Mouse (Mus musculus) stomach, adult 2 months (tissue): ENCODE data around the gene Ints5. TPM values are rescaled to one million over a fixed set of nuclear protein-coding genes. Genes with fewer than 3 reads are reported as not detected.

Source experiments
- polyA plus RNA-seq: library from polyadenylated mRNA; depleted of rRNA; stranded (reverse); fragments of >200 nt; gene quantifications from 2 replicates; pipeline ENCODE4 v1.2.3, GENCODE M21; 2012; rRNA removed

The Ints5 gene
- polyA plus RNA-seq: 12.8 and 15.7 TPM in 2 replicates

DNA sequence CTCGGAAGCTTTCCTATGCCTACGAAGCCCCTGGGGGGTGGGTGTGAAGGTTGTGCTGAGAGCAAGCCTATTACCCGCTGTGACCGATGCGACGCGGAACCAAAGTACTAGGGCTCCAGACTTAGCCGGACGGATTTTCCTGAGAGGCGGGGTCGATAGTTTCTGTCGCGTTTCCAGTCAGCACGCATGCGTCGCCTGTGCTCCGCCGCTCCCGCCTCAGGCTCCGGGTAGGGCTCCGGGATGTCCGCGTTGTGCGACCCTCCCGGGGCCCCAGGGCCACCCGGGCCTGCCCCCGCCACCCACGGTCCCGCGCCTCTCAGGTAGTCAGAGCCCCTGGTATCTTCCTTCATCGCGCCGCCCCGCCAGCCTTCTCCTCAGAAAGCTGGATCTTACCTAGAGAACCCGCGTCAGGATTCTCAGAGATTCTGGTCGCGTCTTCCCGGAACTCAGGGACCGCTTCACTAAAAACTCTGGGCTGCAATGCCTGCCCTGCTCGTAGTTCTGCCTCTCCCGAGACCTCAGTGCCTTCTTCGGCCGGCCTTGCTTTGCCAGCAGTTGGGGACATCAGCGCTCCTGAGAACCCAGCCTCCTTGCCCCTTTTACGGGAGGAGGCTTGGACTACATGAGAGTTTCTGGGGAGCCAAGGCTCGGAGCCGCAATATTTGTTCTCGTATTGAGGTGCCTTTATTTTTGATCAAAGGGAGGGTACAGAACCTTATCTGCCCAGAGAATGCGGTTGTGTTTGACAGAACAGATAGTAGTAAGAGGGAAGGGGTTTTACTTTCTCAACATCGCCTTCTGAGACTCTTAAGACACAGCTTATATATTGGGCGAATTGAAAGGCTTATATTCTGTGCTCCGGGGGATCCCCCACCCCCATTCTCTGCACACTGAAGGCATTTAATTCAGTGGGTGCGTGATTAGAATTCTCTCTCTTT lies at the start of gene Ints5:
Gene Ints5 (plus strand): TSS at position 177 of the 938 bp plus-strand sequence.

DNA sequence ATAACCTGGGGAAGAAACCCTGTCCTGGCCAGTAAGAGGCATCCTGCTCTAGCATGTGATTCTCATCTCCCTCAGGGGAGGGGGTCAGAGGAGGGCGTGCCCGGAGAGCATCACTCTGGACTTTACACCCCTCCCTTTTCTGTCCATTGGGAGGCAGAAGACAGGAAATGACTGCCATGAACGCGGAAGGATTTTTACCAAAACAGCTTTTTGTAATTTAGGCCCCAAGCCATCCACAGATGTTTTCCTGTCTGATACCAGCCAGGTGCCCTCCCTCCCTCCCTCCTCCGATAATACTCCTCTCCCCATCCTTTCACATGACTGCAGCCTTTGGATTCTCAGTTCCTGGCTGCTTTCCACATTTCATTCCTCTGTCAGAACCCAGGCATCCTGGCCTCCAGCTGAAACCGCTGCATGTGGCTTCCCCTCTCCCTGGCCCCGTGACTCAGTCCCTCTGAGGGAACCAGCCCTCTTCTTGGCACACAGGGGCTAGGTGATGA lies 42.4 kb upstream of the Ints5 start, which contains the start of gene Lrrn4cl:
Gene Lrrn4cl (plus strand): TSS at position 367 of the 500 bp plus-strand sequence.

DNA sequence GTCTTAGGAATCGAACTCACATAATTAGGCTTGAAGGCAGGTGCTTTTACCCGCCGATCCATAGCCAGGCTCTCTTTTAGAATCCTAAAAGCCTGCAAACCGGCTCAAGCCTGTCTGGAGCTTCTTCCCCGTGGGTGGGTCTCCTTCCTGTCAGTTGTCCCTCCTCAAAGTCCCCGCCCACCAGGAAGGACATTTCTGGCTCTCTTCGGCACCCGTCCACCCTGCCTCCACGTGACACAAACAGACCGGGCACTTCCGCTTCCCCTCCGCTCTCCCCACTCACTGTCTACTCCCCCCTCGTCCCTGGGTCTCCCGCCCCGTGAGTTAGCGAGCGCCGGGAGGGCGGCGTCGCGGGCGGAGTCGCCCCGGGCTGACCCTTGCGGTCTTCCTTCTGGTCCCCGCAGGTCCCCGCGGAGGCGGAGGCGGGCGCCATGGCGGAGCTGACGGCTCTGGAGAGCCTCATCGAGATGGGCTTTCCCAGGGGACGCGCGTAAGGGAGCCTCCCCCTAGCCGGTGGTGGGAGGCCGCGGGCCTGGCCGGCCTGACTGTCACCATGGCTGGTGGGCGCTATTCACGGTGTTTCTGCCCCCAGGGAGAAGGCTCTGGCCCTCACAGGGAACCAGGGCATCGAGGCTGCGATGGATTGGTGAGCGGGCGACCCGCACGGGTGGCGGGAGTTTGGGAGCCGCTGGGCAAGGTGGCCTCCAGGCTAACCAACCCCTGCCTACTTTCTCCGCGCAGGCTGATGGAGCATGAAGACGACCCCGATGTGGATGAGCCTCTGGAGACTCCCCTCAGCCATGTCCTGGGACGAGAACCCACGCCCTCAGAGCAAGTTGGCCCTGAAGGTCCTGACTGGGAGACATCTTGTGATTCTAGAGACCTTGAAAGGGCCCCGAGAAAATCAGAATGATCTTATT lies 21.3 kb upstream of the Ints5 start, which contains the start of gene Ubxn1:
Gene Ubxn1 (plus strand): TSS at position 230 of the 920 bp plus-strand sequence.

DNA sequence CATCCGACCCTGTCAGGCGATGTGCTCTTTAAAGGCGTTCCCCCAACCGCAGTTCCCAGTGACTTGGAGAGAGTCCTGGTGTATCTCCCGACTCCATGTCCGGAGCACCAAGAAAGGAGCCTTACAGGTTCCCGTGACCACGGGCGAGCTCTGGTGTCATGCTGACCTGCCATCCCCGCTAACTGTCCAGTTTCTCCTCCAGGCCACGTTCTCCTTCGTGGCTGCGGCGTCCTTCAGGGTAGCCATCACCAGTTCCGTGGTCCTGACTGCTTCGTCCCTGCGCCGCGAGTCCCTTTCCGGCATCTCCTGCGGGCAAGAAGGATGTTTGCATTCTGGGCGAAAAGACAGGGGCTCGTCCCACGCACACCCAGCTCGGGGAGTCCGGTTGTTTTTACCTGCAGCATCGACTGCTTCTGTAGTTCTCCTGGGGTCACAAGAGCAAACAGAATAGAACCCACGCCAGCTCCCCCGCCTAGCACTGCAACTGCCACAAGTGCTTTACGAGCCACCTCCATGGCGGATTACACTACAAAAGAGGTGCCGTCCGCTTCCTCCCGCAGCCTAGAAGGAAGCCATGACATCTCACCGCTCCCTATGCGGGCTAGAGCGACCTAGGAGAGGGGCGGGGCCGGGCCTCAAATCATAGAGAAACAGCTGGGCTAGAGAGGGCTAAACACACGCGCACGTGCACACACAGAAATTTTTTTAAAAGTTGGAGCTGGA lies 12.3 kb upstream of the Ints5 start, which contains the start of gene Uqcc3:
Gene Uqcc3 (minus strand): TSS at position 613 of the 723 bp plus-strand sequence.

DNA sequence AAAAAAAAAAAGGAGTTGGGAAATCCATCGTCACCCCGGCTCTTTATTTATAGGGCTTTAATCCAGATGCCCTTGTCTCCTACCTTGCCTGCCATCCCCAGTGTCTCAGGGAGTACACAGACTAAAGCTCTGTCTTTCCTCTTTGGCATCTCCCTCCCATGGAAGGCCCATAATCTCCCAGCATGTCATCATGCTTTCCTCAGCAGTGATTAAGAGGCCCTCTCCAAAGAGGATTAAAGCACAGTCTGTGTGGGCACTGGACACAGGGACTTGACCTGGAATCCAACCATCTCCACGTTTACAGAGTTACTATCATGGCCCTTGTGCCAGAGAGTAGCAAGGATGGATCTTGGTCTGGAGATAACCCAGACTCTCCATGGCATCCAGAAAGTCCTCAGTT lies 9.2 kb upstream of the Ints5 start, which contains the start of the genes Lbhd1 and Gm49403:
Gene Lbhd1 (plus strand): TSS at position 117 of the 400 bp plus-strand sequence.
Gene Gm49403 (plus strand): TSS at position 315 of the 400 bp plus-strand sequence.

DNA sequence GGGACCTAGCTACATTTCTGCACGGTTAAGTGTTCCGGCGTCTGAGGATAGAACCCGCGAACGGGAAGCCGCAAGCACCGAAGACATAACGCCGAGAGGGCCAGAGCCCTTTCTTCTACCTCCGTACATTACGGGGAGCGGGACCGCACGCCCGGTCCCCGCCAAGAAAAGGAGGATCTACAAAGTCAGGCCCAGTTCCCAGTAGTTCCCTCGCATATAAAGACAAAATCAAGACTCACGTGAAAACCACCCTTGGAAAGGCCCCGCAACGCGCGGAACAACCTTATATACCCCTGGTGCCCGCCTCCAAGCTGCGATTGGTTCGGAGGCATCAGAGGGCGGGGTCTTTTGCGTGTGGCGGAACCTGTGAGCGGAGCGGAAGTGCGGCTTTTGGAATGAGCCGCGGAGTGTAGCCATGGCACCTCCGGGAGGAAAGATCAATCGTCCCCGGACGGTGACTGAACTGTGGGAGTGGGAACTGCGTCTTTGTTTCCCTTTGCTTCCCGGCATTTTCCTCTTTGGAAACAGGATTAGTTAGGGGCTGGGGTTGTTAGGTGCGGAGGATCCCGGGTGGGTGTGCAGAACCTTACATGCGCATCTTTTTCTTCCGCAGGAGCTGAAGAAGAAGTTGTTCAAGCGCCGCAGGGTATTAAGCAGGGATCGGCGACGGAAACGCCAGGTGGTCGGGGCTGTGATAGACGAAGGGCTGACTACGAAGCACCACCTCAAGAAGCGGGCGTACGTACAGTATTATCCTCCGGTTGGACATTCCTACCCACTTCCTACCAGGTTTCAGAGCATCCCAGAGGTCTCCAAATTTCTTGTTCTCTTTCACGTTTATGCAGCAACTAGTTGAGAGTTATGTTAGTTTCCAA lies 4.1 kb upstream of the Ints5 start, which contains the start of the genes 1810009A15Rik and Gm49416:
Gene 1810009A15Rik (plus strand): TSS at position 343 of the 875 bp plus-strand sequence.
Gene Gm49416 (plus strand): TSS at position 416 of the 875 bp plus-strand sequence.

DNA sequence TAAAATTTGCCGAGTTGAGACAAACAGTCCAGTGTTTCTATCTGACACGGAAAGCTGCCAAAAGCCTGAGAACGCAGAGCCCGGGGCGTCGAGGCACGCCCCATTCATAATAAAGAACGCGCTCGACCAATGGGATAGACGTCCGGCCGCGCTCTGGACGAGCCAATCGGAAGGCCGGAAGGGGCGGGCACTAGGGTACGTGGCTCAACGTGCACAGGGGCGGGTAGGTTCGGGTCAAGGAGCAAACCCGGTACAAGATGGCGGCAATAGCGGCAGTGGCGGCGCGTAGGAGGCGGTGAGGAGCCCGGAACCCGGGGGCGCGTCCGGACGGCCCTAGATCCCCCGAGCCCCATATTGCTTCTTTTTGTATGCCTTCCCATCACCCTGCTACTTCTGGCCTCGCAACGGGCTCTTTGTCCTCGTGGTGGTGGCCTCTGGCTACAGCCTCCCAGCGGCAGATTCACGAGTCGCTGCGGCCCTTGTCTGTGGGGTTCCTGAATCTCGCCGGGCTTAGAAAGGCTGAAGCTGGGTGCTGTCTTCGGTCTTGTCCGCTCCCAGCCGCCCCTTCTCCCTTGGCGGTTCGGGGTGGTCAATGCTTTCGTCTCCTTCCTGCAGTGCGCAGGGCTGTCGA lies 5.2 kb downstream of the Ints5 start, which contains the start of gene Ganab:
Gene Ganab (plus strand): TSS at position 207 of the 631 bp plus-strand sequence.

DNA sequence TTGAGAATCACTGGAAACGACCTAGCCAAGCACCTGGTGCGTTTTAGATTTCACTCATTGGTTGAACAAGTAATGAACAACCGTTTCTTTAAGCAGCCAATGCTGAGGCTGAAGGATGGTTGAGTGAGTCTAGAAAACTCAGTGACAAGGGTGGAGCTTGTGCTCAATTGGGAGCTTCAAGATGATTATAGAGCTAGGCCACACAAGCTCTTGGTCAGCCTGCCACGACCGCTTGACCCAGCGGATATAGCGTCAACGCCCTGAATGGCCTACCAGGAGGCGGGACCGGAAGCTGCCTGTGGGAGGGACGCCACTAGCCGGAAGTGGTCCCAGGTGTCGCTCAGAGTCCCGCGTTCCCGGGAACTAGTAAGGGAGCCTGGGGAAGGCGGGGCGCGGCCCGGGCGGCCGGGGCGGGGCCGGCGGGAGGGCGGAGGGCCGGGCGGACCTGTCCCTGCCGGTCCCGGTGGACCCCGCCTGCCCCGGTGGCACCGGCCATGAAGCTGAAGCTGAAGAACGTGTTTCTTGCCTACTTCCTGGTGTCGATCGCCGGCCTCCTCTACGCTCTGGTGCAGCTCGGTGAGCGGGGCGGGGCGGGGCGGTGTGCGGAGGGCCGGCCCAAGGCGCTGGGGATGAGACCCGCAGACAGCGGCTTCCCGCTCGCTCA lies 27.4 kb downstream of the Ints5 start, which contains the start of gene B3gat3:
Gene B3gat3 (plus strand): TSS at position 302 of the 664 bp plus-strand sequence.

DNA sequence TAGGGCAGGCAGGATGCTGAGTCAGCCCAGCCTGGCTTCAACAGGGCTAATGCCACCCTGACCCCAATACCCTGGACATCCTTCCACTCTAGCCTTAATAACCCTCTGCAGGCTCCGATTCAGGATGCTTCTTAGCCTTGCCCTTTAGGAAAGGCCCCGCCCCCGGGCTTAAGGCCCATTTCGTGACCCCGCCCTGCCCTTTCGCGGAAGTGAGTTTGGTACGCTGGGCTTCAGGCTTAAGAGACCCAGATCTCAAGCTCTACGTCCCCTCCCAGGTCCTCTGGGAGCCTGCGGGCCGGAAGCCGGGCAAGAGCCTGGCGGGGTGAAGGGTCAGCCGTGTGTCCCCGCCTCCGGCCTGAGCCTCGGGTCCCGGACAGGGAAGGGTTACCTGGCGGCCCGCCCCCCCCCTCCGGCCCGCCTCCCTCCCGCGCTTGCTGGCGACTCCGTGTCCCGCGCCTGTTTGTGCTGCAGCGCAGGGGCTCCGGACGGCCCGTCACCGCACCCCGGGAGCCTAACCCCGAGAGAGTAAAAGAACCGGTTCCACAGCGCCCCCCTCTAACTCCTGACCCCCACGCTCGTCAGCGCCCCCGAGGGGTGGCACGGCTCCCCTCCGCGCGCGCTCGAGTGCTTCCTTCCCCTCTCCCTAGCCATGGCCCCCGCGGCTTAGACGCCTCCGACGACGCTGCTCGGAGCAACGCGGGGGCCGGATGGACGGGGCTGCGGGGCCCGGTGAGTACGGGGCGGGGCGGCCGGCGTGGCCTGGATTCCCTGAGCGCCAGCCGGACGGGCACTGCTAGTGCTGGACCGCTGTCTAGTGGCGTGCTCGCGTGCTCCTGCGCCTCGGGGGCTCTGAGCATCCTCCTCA lies 36.7 kb downstream of the Ints5 start, which contains the start of the genes Rom1 and Eml3:
Gene Rom1 (minus strand): TSS at position 133 of the 865 bp plus-strand sequence.
Gene Eml3 (plus strand): TSS at position 329 of the 865 bp plus-strand sequence.

DNA sequence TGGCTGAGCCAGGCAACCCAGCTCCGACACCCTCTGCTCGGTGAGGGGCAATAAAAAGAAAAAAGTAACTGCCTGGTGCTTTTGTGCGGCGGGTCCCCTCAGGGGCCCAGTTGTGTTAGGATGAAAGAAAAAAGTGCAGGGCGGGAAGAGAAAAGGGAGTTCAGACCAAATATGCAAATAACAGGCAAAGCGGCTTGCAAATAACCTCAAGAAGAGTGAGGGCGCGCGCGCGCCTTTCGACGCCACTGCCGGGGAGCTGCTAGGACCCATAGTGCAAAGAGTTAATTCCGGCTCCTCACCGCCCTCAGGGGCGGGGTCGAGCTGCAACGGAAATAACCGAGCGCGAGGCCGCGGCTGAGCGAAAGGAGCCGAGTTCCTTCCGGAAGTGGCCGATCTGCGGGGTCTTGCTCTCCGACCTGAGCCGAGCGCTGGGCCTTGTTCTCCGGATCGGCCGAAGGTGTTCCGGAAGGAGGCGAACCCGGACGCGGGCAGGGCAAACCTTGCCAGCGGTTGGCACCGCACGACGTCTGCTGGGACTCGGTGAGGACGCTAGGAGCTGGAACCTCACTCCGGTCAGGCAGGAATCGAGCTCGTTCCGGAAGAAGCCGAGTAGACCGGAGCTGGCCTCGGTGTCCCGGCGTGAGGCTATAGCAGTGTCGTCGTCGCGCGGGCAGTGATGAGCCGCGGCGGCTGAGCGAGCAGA lies 48.9 kb downstream of the Ints5 start, which contains the start of gene Mta2:
Gene Mta2 (plus strand): TSS at position 361 of the 703 bp plus-strand sequence.

Other genes with a start within 250 kb of the Ints5 start
- 2.4 and 2.8 TPM in 2 replicates for gene Chrm1, start 229.2 kb upstream of the Ints5 start, polyA plus RNA-seq
- gene Slc3a2, start 169.6 kb upstream of the Ints5 start, polyA plus RNA-seq: 59.0 and 70.9 TPM in 2 replicates
- gene Wdr74, start 157.2 kb upstream of the Ints5 start, polyA plus RNA-seq: 13.9 and 17.6 TPM in 2 replicates
- not detected in 2 replicates for gene 1700092M07Rik, start 152.3 kb upstream of the Ints5 start, polyA plus RNA-seq
- gene Stx5a, start 151.6 kb upstream of the Ints5 start, polyA plus RNA-seq: 28.6 and 29.7 TPM in 2 replicates
- gene Nxf1, start 135.9 kb upstream of the Ints5 start, polyA plus RNA-seq: 24.7 and 38.5 TPM in 2 replicates
- gene Tmem223, start 122.0 kb upstream of the Ints5 start, polyA plus RNA-seq: 107 and 138 TPM in 2 replicates
- gene Tmem179b, start 118.5 kb upstream of the Ints5 start, polyA plus RNA-seq: 63.5 and 70.7 TPM in 2 replicates
- 5.5 and 9.3 TPM in 2 replicates for gene Taf6l, start 106.6 kb upstream of the Ints5 start, polyA plus RNA-seq
- 9.7 and 10.4 TPM in 2 replicates for gene Polr2g, start 94.4 kb upstream of the Ints5 start, polyA plus RNA-seq
- 0.48 and 0.78 TPM in 2 replicates for gene Zbtb3, start 90.5 kb upstream of the Ints5 start, polyA plus RNA-seq
- 1.4 and 2.1 TPM in 2 replicates for gene Ttc9c, start 73.7 kb upstream of the Ints5 start, polyA plus RNA-seq
- gene Hnrnpul2, start 73.0 kb upstream of the Ints5 start, polyA plus RNA-seq: 4.1 and 4.8 TPM in 2 replicates
- 0.61 TPM in 1 of 2 replicates, not detected in the other for gene AC129217.1, start 63.2 kb upstream of the Ints5 start, polyA plus RNA-seq
- 102 and 130 TPM in 2 replicates for gene Bscl2, start 55.5 kb upstream of the Ints5 start, polyA plus RNA-seq
- 0.41 and 0.42 TPM in 2 replicates for gene Gng3, start 53.8 kb upstream of the Ints5 start, polyA plus RNA-seq
- gene Lrrn4cl, start 42.2 kb upstream of the Ints5 start, polyA plus RNA-seq: 1.0 and 1.1 TPM in 2 replicates
- gene Ubxn1, start 21.5 kb upstream of the Ints5 start, polyA plus RNA-seq: 92.0 and 115 TPM in 2 replicates
- 7.5 and 9.7 TPM in 2 replicates for gene Uqcc3, start 12.1 kb upstream of the Ints5 start, polyA plus RNA-seq
- gene Lbhd1, start 9.3 kb upstream of the Ints5 start, polyA plus RNA-seq: 0.36 and 0.58 TPM in 2 replicates
- gene Gm49403, start 9.1 kb upstream of the Ints5 start, polyA plus RNA-seq: not detected in 2 replicates
- 2.3 and 2.6 TPM in 2 replicates for gene 1810009A15Rik, start 4.2 kb upstream of the Ints5 start, polyA plus RNA-seq
- gene Gm49416, start 4.1 kb upstream of the Ints5 start, polyA plus RNA-seq: 0.21 TPM in 1 of 2 replicates, not detected in the other
- gene Ganab, start 5.1 kb downstream of the Ints5 start, polyA plus RNA-seq: 23.0 and 34.6 TPM in 2 replicates
- gene B3gat3, start 27.4 kb downstream of the Ints5 start, polyA plus RNA-seq: 51.9 and 68.6 TPM in 2 replicates
- gene Rom1, start 36.4 kb downstream of the Ints5 start, polyA plus RNA-seq: 10.0 and 15.1 TPM in 2 replicates
- gene Eml3, start 36.5 kb downstream of the Ints5 start, polyA plus RNA-seq: 27.6 and 30.6 TPM in 2 replicates
- 7.1 and 8.7 TPM in 2 replicates for gene Mta2, start 48.9 kb downstream of the Ints5 start, polyA plus RNA-seq
- 6.5 and 9.3 TPM in 2 replicates for gene Tut1, start 60.8 kb downstream of the Ints5 start, polyA plus RNA-seq
- 33.9 and 55.8 TPM in 2 replicates for gene Eef1g, start 74.0 kb downstream of the Ints5 start, polyA plus RNA-seq
- gene Ahnak, start 96.3 kb downstream of the Ints5 start, polyA plus RNA-seq: 6.4 and 12.5 TPM in 2 replicates
- gene Scgb1a1, start 195.0 kb downstream of the Ints5 start, polyA plus RNA-seq: 24.1 and 42.4 TPM in 2 replicates
- 0.17 and 0.30 TPM in 2 replicates for gene Asrgl1, start 242.6 kb downstream of the Ints5 start, polyA plus RNA-seq